11 mouse cellular contexts compared by ENCODE assay signal in the genomic region with DNA sequence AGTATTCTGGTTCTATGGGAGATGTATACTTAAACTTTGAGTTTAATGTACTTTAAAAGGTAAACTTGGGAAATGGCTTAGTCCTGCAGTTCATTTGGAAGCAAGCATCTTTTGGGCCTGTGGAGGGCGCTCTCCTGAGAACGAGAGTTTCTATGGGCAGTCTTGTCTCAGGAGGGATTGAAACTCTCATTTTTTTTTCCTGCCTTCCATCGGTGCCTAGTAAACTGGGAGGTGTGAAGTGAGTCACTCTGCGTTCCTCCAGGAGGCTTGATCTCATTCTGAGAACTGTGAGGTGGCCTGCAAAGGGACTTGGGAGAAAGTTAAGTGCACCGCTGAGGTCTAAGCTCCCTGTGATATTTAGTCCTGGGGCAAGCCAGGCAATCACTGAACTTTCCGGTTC. TPM values are rescaled to one million over a fixed set of nuclear protein-coding genes. Genes with fewer than 3 reads are reported as not detected.
A peak's percentile ranks its signal among the peaks of the same experiment; 100 is the strongest.
DNase-seq lines count a peak whose midpoint lies in the region; TF ChIP-seq lines count a peak whose summit lies in the region.
"Had no signal": no experiment of that assay in that cellular context is flagged by ENCODE, and none has a peak within 500 bp of the region (broad histone marks: within the 10 kb centered on the region; RNA-seq: fewer than 3 reads in every experiment).

No protein-coding gene starts in this region.

- no peaks in the 10 kb centered on the region for H3K9me3 ChIP-seq in heart, embryonic 10.5 days
- H3K9me3 ChIP-seq: liver, embryonic 15.5 days; midbrain, embryonic 12.5 days had no signal

- WGBS in heart, embryonic 10.5 days, result 19% methylated on average over 6 of the region's 6 CpGs

- H3K27ac ChIP-seq in heart, embryonic 10.5 days, result no peak overlapping the region
- H3K27ac ChIP-seq in layer of hippocampus, adult 2 months, result no peak overlapping the region
- H3K27ac ChIP-seq: liver, embryonic 15.5 days; midbrain, embryonic 12.5 days had no signal

- peak overlapping the region; percentile 62; the same call in 1 of the 2 replicates for H3K4me3 ChIP-seq in heart, embryonic 10.5 days
- no peak overlapping the region for H3K4me3 ChIP-seq in layer of hippocampus, adult 2 months
- H3K4me3 ChIP-seq: liver, embryonic 15.5 days had no signal

- H3K27me3 ChIP-seq in heart, embryonic 10.5 days (ENCODE audit: insufficient read depth, poor library complexity, severe bottlenecking), result peaks cover 42% of the 10 kb centered on the region

- H3K36me3 ChIP-seq in heart, embryonic 10.5 days, result no peaks in the 10 kb centered on the region
- H3K36me3 ChIP-seq: liver, embryonic 15.5 days; midbrain, embryonic 12.5 days had no signal

- DNase-seq in heart, embryonic 10.5 days (ENCODE audit: low spot score), result no peak
- no peak for DNase-seq in heart, postnatal 36 days
- DNase-seq in layer of hippocampus, adult 2 months (ENCODE audit: low spot score in 2 of 2), result no peak
- no peak for DNase-seq in layer of hippocampus, adult 11-12 months (ENCODE audit: low spot score)
- peak; percentile 20 for DNase-seq in urinary bladder, postnatal 14 days (ENCODE audit: low spot score)
- DNase-seq in urinary bladder, adult 18-20 months (ENCODE audit: low spot score in 2 of 2), result no peak
- DNase-seq in gastrocnemius, adult 18-20 months (ENCODE audit: low spot score), result no peak
- no peak for DNase-seq in thymus, postnatal 4 days
- DNase-seq: gastrocnemius, postnatal 36 days had no signal

- peak; percentile 63 for TF ChIP-seq CTCF in layer of hippocampus, adult 2 months (conservative IDR thresholded peaks at IDR 0.05)

- peaks cover 15% of the 10 kb centered on the region for H3K4me1 ChIP-seq in heart, embryonic 10.5 days
- H3K4me1 ChIP-seq: liver, embryonic 15.5 days had no signal

- intact Hi-C loops in heart, postnatal 36 days (cut with DNase I), result no loop called here

RNA-seq across cellular contexts. Expression of gene Cwh43, which starts 1.0 kb away (rescaled TPM):
- 0.09 TPM in 1 of 2 replicates, not detected in the other for polyA plus RNA-seq in heart, embryonic 10.5 days (2016; fragmentation: Nextera tagmentation; extraction: Ambion mirVana)
- total RNA-seq in heart, postnatal 36 days (2021), result not detected
- total RNA-seq in layer of hippocampus, adult 2 months (2021), result under 1 TPM; 0.56 to 0.86 TPM
- total RNA-seq in gastrocnemius, adult 18-20 months (2021), result not detected
- total RNA-seq: gastrocnemius, postnatal 36 days had no signal
- polyA plus RNA-seq: liver, embryonic 15.5 days had no signal
